Mouse (Mus musculus) layer of hippocampus, postnatal 14 days (tissue): ENCODE results near the gene Lsg1. TPM values are rescaled to one million over a fixed set of nuclear protein-coding genes. Genes with fewer than 3 reads are reported as not detected.

Source experiments
- DNase-seq, 2 experiments: peaks; one replicate each; pipeline ENCODE4 v3.0.0; 2021 to 2022; ENCODE audit warnings: low spot score in 2 of 2, mixed read lengths in 1 of 2
- total RNA-seq, 2 experiments: library from RNA; stranded (reverse); gene quantifications; 2 replicates each; pipeline ENCODE4 v1.2.3; 2021

The Lsg1 gene
- total RNA-seq, 2 experiments from 2014 or later = 19.9 to 24.0 TPM

DNA sequence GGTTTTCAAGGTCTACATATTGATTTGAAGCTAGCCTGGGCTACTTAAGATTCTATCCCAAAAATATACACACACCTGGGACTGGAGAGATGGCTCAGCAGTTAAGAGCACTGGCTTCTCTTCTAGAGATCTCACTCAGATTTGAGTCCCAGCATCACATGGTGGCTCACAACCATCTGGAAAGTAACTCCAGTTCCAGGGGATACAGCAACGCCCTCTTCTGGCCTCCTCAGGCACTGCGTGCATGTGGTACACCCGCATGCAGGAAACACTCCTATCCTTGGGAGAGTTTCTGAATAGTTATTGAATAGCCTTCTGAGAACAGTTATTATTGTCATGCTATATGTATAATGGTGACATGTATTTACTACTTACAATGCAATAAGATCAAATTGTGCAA is 66.2 kb downstream of the Lsg1 start:
- no peak for DNase-seq

DNA sequence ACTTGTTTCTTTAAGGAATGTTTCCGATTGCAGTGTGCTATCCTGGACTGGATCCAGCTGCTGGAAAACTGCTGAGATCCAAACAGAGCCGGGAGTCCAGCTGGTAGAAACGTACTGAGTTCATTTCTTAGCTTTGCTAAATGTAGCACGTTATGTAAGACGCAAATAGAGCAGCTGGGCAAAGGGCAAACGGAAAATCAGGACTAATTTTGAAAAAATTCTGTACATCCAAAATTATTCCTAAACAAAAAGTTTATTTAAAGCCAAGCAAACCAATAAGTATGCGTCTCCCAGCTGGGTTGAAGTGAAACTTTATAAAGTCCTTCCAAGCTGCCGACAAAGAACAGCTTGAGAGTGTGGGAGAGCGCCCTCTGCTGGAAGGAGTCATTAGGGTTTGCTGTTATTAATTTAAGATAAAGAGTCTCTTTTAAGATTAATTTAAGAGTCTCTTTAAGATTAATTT is 67.0 kb downstream of the Lsg1 start:
- peak; percentile 58 to 83 for DNase-seq

DNA sequence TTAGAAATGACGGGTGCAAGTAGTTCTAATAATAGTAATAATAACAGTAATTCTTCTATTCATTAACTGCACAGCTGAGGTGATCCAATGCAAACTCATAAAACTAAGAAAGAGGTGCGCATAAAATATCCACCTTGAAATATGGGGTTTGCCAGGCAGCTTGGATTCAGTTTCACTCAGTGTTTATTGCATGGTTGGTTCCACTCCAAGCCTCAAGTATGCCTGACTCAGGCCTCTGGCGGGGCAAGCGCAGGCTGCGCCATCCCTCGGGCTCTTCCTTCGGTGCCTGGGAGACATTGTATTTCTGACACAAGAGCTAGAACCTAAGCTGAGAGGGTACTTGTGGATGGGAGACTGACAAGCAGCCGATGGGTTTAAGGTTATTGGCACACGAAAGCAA is 68.8 kb downstream of the Lsg1 start:
- DNase-seq = no peak

DNA sequence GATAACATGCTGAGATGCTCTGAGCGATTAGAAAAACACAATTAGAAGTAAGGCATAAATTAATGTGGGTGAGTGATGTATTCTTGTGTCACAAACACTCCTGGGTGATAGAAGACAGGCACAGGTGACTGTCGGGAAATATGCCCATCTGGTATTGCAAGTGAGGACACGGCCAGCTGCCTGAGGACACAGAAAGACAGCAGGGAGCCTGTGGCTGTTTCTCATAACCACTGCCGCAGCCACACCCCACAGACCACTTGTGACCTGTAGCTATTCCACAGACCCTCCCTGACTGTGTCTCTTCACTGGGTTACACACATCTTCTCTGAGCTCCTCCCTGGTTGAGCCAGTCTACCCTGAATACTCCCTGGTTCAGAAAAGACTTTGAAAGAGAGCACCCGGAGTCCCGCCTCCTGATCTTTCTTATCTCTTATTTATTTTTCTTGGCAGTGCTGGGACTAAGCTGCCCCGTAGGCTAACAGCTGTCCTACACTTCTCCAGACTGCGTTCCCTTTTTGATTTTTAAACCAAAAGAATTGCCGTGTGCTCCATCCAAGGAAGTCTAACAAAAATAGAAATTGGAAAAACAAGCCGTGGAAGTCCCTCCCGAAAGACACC is 69.6 kb downstream of the Lsg1 start:
- no peak for DNase-seq

- no peak for DNase-seq
These were observed 70.4 kb downstream of the Lsg1 start for GRCm38 (mm10) chr16:30516993-30517392.

- no peak for DNase-seq
These were observed 72.0 kb downstream of the Lsg1 start for GRCm38 (mm10) chr16:30515418-30515817.

GRCm38 (mm10) chr16:30513050-30514024 is 74.1 kb downstream of the Lsg1 start:
- peak in 1 of 2 experiments; percentile 34 for DNase-seq

DNA sequence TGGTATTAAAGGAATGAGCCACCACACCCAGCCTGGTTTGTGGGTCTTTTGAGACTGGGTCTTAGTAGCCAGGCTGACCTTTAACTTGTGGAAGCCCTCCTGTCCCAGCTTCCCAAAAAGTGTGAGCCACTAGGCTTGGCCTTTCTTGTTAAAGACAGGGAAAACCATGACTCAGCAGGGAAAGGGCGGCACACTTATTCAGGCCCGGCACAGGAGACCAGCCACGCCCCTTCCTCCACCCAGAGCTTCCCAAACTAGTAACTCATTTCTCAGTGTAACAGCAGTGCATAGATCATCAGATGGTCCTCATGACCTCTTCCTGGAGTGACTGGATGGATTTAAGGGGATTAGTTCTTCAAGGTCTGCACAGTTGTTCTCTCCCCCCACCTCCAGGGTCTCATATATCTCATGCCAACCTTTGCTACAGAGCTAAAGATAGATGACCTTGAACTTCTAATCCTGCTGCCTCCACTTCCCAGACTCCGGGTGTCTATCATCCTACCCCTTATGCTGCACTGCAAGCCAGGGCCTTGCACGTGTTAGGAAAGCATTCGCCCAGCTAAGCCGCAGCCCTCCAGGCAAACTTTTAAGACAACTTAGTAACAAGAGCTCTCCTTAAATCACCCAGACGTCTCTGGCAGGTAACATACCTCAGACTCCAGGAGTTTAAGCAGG is 74.9 kb downstream of the Lsg1 start:
- no peak for DNase-seq

DNA sequence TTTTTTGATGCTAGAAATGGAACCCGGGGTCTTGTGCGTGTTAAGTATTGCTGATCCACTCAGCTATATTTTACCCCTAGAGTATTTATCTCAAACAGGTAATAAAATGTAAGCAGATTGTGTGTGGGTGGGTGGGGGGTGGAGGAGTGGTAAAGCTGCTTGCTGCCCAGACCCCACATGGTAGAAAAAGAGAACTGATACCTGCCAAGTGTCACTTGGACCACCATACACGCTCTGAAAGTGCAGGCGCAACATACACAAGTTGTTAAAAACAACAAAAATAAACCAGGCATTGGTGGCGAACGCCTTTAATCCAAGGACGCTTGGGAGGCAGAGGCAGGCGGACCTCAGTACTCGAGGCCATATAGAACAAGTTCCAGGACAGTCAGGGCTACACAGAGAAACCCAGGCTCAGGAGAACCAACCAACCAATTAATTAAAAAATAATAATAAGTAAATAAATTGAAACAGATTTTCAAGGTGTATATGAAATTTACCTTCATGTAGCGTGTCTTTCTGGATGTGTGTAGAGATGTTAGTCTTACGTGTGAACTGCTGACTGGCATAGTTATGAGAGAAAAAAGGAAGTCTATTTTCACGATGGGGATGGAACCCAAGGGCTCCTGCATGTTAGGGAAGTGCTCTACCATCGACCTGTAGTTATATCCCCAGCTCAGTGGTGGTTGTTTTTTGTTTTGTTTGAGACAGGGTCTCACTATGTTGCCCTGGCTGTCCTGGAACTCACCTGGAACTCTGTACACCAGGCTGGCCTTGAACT is 75.6 kb downstream of the Lsg1 start:
- no peak for DNase-seq

GRCm38 (mm10) chr16:30510504-30511451 is 76.6 kb downstream of the Lsg1 start:
- DNase-seq = peak; percentile 83 to 91

Other genes starting within 250 kb of the Lsg1 start
- gene Atp13a3, start 181.6 kb downstream of the Lsg1 start, total RNA-seq = 10 to 100 TPM; 65.0 to 70.9 TPM
- 10 to 100 TPM; 44.5 to 46.6 TPM for gene Tmem44, start 36.8 kb downstream of the Lsg1 start, total RNA-seq
- 10 to 100 TPM; 15.1 to 16.9 TPM for gene Fam43a, start 12.1 kb upstream of the Lsg1 start, total RNA-seq